Mouse (Mus musculus): ENCODE data around the gene Ptrh1. TPM values are rescaled to one million over a fixed set of nuclear protein-coding genes. Genes with fewer than 3 reads are reported as not detected.

The Ptrh1 gene
- polyA plus RNA-seq (2015; fragmentation: Nextera tagmentation; extraction: Ambion mirVana), result 25.7 and 26.5 TPM in 2 replicates

GRCm38 (mm10) chr2:32775359-32776074 lies at the start of gene Ptrh1, which contains the start of gene Ttc16:
Ptrh1 (plus strand) TSS chr2:32775786.
Ttc16 (minus strand) TSS chr2:32775633.
- peak; percentile 97 for DNase-seq (ENCODE audit: low spot score)

DNA sequence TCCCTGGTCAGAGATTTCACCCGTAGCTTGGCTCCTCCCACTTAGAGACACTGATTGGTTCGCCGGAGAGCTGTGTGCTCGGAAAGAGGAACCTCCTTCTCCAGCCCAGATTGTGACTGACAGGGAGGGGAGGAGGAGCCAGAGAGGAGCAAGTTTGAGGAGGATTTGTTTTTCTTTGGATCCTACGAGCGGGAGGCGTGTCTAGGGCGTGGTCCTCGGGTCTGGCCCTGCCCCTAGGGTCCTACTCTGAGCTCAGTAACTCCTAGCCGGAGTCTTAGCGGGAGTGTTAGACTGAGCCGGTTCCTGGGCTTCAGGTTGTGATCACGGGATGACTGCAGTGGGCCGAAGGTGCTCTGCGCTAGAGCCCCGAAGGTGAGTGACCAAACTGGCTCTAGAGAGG lies 48.2 kb upstream of the Ptrh1 start:
- peak; percentile 89 for DNase-seq (ENCODE audit: low spot score)

DNA sequence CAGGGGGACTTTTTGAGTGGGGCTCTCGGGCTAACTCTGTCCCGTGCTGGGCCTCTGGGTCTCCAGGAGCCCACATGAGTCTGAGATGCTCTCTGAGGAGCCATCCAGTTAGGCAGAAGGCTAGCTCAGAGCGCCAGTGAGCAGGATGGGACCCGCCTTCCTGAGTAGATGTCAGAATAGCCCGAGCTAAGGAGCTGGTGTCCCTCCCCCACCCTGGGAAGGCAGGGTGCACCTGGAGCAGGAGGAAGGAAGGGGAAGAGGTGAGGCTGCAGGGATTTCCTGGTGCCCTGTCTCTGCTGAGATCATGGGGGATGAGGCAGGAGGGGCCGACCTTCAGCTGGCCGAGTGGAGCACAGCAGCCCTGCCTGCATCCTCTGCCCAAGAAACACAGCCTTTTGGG lies 47.1 kb upstream of the Ptrh1 start:
- no peak for DNase-seq (ENCODE audit: low spot score)

- no peak for DNase-seq (ENCODE audit: low spot score)
These were observed 46.0 kb upstream of the Ptrh1 start for GRCm38 (mm10) chr2:32729547-32729946.

- DNase-seq (ENCODE audit: low spot score), result no peak
These were observed 44.7 kb upstream of the Ptrh1 start for GRCm38 (mm10) chr2:32730854-32731253.

DNA sequence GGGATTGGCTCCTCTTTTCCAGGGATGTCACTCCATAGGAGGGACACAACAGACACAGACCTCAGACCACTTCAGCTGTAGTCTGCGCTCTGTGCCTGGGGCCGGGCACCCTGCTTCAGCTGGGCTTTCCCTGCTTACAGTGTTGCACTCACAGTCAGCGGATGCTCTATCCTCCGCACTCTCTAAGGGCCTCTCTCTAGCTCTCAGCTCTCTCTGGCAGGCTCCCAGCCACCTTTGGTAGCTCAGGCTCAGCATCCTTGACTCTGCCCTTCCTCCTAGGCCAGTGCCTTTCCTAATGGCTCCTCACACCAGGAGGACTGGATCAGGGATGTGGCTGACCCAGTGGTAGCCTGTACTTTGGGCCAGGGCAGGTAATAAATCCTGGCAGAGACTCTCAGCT lies 43.7 kb upstream of the Ptrh1 start:
- DNase-seq (ENCODE audit: low spot score), result no peak

DNA sequence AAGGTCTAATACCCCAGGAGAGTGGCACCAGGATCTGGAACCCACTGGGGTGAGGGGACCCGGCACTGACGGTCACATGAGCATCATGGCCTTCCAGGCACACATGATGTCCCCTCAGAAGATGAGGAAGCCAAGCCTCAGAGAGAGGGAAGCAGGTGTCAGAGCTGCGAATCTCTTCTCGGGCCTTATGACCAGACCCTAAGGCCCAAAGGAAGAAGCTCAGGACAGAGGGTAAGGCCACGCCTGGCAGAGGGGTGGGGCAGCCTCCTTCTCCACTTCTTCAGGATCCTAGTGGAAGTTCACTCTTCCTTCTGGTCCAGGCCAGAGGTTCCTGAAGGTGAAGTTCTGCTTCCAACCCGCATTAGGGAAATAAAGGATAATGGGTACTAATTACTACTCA lies 42.9 kb upstream of the Ptrh1 start:
- no peak for DNase-seq (ENCODE audit: low spot score)

GRCm38 (mm10) chr2:32734480-32734879 lies 41.1 kb upstream of the Ptrh1 start:
- DNase-seq (ENCODE audit: low spot score), result no peak

GRCm38 (mm10) chr2:32734933-32735332 lies 40.7 kb upstream of the Ptrh1 start:
- no peak for DNase-seq (ENCODE audit: low spot score)

GRCm38 (mm10) chr2:32736306-32736829 lies 39.2 kb upstream of the Ptrh1 start:
- no peak for DNase-seq (ENCODE audit: low spot score)

- DNase-seq (ENCODE audit: low spot score), result no peak
These were observed 38.6 kb upstream of the Ptrh1 start for GRCm38 (mm10) chr2:32737008-32737407.

DNA sequence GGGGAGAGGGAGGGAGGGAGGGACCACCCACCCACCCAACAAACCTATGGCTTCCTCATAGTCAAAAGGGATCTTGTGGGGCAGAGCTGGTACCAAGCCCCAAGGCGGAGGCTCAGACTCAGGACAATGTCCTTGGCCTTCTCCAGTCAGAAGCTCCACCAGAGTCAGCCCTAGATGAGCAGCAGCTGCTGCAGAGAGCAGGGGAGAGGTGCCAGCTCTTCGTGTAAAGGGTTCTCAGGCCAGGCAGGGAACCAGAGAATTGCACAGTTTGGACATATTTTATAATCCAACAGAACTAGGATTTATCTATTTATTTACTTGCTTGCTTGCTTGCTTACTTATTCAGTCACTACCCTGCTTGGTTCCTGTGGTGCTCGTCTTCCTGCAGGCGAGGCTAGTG lies 36.3 kb upstream of the Ptrh1 start:
- no peak for DNase-seq (ENCODE audit: low spot score)

- DNase-seq (ENCODE audit: low spot score), result no peak
These were observed 34.7 kb upstream of the Ptrh1 start, which contains the start of gene 6330409D20Rik for GRCm38 (mm10) chr2:32740916-32741272. 6330409D20Rik (minus strand) TSS chr2:32741016.

- DNase-seq (ENCODE audit: low spot score), result no peak
These were observed 34.1 kb upstream of the Ptrh1 start for GRCm38 (mm10) chr2:32741273-32742172.

GRCm38 (mm10) chr2:32742173-32742531 lies 33.4 kb upstream of the Ptrh1 start:
- DNase-seq (ENCODE audit: low spot score), result no peak

- no peak for DNase-seq (ENCODE audit: low spot score)
These were observed 31.2 kb upstream of the Ptrh1 start for GRCm38 (mm10) chr2:32744272-32744982.

DNA sequence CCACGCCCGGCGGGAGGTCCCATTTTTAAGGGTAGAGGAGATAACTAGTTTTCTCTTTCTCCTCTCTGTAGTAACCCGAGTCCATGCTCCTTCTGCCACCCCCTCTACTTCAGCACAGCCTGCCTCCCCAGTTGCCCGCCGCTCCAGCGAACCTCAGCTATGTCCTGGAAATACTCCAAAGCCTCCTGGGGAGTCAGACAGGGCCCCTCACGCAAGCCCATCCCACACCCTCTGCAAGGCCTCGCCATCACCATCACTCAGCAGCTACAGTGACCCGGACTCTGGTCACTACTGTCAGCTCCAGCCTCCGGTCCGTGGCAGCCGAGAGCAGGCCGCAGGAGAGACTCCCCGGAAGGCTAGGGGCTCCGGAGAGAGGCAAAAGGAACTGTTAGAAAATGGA lies 26.5 kb upstream of the Ptrh1 start:
- DNase-seq (ENCODE audit: low spot score), result no peak

- no peak for DNase-seq (ENCODE audit: low spot score)
These were observed 25.4 kb upstream of the Ptrh1 start for GRCm38 (mm10) chr2:32750199-32750598.

GRCm38 (mm10) chr2:32750887-32751664 lies 24.5 kb upstream of the Ptrh1 start:
- DNase-seq (ENCODE audit: low spot score), result no peak

- DNase-seq (ENCODE audit: low spot score), result no peak
These were observed 23.9 kb upstream of the Ptrh1 start for GRCm38 (mm10) chr2:32751665-32752033.

DNA sequence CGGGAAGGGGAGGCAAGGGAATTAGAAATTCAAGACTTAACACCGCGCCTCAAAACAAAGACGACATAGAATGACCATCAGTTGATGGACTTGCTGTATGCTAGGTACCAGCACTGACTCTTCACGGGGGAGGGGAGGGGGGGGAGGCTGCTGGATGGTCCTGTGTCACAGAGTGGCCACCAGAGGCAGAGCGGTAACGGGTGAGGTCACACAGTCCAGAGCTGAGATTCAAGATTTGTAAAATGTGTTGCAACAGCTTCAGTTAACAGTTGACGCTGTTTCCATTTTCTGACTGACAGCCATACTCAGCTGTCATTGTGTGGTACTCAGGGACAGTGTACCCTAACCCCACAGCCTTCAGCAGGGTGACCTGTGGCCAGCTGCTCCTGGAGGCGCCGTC lies 23.4 kb upstream of the Ptrh1 start:
- no peak for DNase-seq (ENCODE audit: low spot score)

Measured in thymus, postnatal 0 days (tissue).